Mouse (Mus musculus) thymus, postnatal 4 days (tissue): ENCODE results near the gene Foxp1.

Source experiments
- DNase-seq: peaks from one replicate; pipeline ENCODE4 v3.0.0; 2021

Foxp1 gene

GRCm38 (mm10) chr6:99035459-99036375 lies 486.8 kb downstream of the Foxp1 start:
- no peak for DNase-seq

DNA sequence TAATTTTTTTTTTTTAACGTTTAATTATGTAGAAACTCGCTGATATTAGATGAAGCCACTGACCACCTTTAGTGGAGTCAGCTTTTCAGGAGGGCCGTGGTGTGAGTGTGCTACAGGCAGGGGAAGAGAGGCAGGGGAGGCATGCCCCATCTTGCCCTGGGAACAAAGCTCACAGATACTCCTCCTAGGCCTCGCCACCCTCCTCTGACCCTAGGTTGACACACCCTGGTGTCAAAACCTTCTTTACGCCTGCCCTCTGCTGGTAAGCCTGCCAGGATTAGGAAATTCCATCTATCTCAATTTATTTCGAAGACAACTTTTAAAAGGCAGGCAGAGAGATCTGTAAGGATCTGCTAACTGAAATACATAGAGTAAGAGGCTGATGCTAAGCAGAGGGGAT lies 489.5 kb downstream of the Foxp1 start:
- DNase-seq = peak; percentile 48

GRCm38 (mm10) chr6:99031321-99031903 lies 491.1 kb downstream of the Foxp1 start:
- DNase-seq = no peak

GRCm38 (mm10) chr6:99030251-99030650 lies 492.3 kb downstream of the Foxp1 start:
- no peak for DNase-seq

DNA sequence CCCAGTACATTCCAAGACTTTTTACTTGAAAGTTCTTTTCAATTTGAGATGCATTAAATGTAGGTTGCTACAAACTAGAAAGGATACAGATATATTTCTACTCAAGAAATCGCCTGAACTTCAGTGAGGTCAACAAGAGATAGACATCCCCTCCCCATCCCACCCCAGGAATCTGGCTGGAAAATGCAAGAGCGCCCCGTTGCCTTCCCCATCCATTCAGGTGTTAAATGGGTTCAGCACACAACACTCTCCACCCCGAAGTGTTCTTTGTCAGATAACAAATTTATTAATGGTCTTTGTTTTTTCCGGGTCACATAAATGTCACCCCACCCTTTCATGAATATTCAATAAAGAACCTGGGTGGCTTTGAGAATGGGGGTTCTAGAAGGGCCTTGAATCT lies 493.1 kb downstream of the Foxp1 start:
- no peak for DNase-seq

GRCm38 (mm10) chr6:99028989-99029305 lies 493.6 kb downstream of the Foxp1 start:
- no peak for DNase-seq

GRCm38 (mm10) chr6:99028161-99028988 lies 494.1 kb downstream of the Foxp1 start:
- DNase-seq = peak; percentile 82

GRCm38 (mm10) chr6:99027542-99028160 lies 494.9 kb downstream of the Foxp1 start:
- DNase-seq = no peak

DNA sequence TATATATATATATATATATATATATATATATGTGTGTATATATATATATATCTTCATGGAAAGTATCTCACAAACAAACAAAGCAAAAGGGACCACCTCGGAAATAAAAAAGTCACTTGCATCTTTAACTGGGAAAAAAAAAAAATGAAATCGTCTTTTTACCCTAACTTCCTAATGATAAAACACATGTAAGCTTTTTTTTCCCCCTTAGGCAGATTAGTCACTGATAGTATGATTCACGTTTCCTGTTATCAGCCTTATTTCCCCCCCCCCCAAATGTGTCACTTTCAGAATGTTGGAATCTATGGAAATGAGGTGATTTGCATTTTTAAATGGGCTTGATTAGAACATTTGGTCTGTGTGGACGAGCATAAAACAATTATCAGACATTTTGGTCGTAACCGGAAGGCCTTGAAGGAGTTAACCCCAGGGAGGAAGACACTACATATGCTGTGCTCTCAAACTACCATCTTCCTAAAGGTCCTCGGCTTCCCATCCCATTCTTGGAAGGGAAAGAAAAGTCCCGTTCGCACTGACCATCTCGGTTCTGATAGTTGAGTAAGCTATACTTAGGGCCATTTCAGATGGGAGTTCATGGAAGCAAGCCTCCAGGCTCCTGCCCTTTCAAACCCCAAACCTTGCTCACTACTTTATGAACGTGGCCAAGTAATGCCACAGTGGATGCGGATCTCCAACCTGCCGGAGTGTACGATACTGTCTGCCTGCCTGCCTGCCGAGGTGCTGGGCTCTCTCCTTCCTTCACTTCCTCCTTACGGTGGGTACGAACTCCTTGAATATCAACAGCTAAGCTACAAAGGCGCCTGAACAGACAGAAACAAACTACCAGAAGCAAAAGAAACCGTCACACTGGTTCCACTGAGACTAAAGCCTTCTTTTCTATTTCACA lies 495.6 kb downstream of the Foxp1 start:
- peak; percentile 53 for DNase-seq

GRCm38 (mm10) chr6:99026040-99026439 lies 496.5 kb downstream of the Foxp1 start:
- DNase-seq = peak; percentile 44

DNA sequence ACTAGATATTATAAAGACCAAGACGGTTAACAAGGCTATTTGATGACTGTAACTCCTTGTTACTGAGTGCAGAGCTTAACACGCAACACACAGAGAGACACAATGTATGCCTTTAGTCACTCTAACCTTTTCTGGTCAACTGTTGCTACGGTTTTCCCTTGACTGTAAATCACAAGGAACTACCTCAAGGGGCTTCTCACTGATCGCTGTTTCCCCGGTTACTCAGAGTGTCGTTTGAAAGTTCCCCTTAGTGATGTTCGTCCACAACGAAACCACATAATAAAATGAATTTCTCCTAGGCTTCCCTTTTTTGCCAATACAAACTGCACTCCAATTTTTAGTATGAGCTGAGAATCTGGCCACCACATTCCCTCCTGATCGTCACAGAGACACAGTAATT lies 497.9 kb downstream of the Foxp1 start:
- DNase-seq = no peak

- DNase-seq = no peak
These were observed 501.7 kb downstream of the Foxp1 start for GRCm38 (mm10) chr6:99020570-99021444.

DNA sequence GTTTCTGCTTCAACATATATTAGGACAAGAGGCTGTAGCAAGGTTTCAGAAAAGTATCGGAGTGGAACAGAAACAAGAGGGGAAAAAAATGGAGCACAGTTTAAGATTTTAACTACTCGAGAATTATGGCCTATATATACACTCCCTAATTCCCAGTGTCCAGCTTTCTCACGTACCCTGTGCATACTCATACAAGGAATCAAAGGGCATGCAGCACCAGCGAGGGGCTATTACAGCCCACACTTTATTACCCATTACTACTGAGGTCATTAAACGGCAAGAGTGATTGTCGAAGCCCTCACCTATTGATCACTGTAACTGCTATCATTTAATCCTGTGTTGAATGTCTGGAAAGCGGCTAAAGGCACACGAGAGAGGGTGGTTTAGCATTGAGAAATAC lies 502.8 kb downstream of the Foxp1 start:
- DNase-seq = no peak

DNA sequence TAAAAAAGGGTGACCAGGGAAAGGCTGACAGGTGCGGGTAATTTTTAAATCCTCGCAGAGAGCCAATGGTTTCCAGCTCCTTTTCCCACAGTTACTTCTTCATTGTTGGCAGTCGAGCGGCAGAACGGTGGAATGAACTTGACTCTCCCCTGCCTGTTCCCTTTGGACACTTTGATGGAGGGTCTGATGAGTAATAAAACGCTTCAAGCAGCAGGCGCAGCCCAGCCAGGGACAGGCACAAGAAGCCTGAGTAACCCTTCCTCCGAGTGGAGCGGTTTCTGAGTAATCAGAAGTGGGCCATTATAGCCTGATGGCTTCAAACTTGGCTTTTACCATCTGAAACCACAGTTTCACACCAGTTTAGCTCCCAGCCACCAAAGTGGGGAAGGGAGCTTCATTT lies 503.3 kb downstream of the Foxp1 start:
- DNase-seq = no peak

DNA sequence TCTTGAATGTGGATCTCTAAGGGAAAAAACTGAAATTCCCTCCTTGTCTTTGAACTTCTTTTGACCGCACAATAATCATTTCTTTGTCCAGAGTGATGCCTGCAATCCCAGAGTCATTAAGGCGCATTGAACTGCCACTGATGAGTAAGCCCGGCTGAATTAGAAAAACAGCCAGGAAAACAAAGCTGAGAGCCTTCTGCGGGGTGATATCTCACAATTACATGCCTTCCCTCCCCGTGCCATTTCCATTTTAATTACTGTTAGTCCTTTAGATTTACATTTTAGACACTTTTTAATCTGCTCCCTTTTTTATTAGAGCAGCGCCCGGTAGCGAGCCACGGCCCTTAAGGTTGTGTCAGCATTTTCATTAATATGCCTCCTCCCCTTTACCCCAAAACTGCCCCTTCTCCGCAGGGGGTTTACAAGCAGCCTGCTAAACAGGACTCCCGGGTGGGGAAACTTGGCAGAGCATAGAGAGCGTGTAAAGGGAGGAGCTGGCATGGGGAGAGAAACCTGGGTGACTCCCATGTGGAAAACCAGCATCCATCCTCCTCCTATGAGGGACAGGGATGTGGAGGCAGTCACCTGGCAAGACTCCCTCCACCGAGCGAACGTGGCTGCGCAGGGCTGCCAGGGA lies 508.5 kb downstream of the Foxp1 start:
- no peak for DNase-seq

- DNase-seq = no peak
These were observed 509.2 kb downstream of the Foxp1 start for GRCm38 (mm10) chr6:99013119-99013865.

- DNase-seq = no peak
These were observed 510.5 kb downstream of the Foxp1 start for GRCm38 (mm10) chr6:99011895-99012584.

DNA sequence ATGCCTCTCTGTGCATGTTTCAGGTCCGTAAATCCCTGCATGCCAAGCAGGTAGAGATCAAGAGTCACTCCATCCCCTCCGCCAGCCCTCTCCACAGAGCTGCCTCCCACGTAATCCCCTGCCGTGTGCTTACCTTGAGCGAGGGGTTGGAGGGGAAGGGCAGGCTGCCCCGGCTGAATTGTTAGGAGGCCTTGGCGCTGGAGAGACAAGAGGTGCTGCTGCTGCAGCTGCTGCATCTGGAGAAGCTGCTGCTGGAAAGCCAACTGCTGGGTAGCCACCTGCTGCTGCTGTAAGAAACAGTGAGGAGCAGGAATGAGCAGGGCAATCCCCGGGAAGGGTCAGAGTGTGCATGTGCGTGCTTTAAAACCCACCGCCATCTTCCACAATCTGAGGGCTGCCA lies 512.8 kb downstream of the Foxp1 start:
- DNase-seq = no peak

DNA sequence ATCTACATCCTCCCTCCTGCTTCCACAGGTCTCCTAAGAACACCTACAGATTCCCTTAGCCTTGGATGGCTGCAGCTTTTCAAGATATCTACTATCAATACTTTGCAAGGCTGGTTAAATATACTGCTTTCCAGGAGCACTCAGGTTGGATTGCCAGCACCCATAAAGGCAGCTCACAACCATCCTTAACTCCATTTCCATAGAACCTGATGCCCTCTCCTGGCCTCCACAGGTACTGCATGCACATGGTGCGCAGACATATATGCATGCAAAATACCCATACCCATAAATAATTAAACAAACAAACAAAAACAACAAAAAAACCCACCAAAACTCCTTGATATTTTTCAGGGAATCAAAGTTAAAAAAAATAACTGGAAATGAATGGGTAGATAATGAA lies 514.0 kb downstream of the Foxp1 start:
- peak; percentile 54 for DNase-seq
